24 mouse cellular contexts compared by ENCODE assay signal in genomic region chr7:16766443-16766842, GRCm38 (mm10). TPM values are rescaled to one million over a fixed set of nuclear protein-coding genes. Genes with fewer than 3 reads are reported as not detected.
DNase-seq lines count a peak whose midpoint lies in the region; ATAC-seq and TF ChIP-seq lines count a peak whose summit lies in the region.
"Had no signal": no experiment of that assay in that cellular context is flagged by ENCODE, and none has a peak within 500 bp of the region (broad histone marks: within the 10 kb centered on the region; RNA-seq: fewer than 3 reads in every experiment).

No protein-coding gene starts in this region.

- H3K9ac ChIP-seq in forebrain, embryonic 13.5 days, result no peak overlapping the region
- H3K9ac ChIP-seq: embryonic facial prominence, embryonic 12.5 days; liver, embryonic 15.5 days had no signal

- no peaks in the 10 kb centered on the region for H3K4me1 ChIP-seq in forebrain, embryonic 13.5 days
- H3K4me1 ChIP-seq: liver, embryonic 15.5 days had no signal

- TF ChIP-seq POLR2A in myocyte (IDR thresholded peaks at IDR 0.05; ENCODE audit: insufficient read length, low read depth), result no peak

- no peaks in the 10 kb centered on the region for H3K36me3 ChIP-seq in myocyte (ENCODE audit: control insufficient read depth, insufficient read depth)
- H3K36me3 ChIP-seq in forebrain, embryonic 13.5 days (ENCODE audit: poor library complexity, severe bottlenecking), result no peaks in the 10 kb centered on the region
- H3K36me3 ChIP-seq: embryonic facial prominence, embryonic 12.5 days; liver, embryonic 15.5 days had no signal

- no peak overlapping the region for H3K27ac ChIP-seq in forebrain, embryonic 13.5 days
- H3K27ac ChIP-seq: embryonic facial prominence, embryonic 12.5 days; heart, adult 2 months; liver, embryonic 15.5 days; macrophage had no signal

- no peak overlapping the region for H3K4me3 ChIP-seq in myocyte
- no peak overlapping the region for H3K4me3 ChIP-seq in forebrain, embryonic 13.5 days
- H3K4me3 ChIP-seq: embryonic facial prominence, embryonic 12.5 days; heart, adult 2 months; liver, embryonic 15.5 days had no signal

- no peak overlapping the region for H3ac ChIP-seq in myocyte (ENCODE audit: control insufficient read depth, insufficient read length)

- DNase-seq in embryo, embryonic 11 days, result peak; percentile 21
- no peak for DNase-seq in embryo, embryonic 9.5 days (ENCODE audit: extremely low spot score)
- DNase-seq in lung, postnatal 36 days, result peak; percentile 42
- no peak for DNase-seq in lung, postnatal 4 days
- peak; percentile 71 for DNase-seq in thymus, postnatal 4 days
- DNase-seq in retina, embryonic 14.5 days (ENCODE audit: low spot score), result no peak
- DNase-seq: cerebellum, postnatal 14 days; gastrocnemius, postnatal 14 days; heart, postnatal 14 days; kidney, adult 2 months; kidney, postnatal 25 days; layer of hippocampus, adult 9-11 months; midbrain, embryonic 14.5 days; retina, postnatal 1 day had no signal

- no peaks in the 10 kb centered on the region for H3K79me2 ChIP-seq in myocyte (ENCODE audit: control insufficient read depth, insufficient read depth)

- no peaks in the 10 kb centered on the region for H3K27me3 ChIP-seq in myocyte (ENCODE audit: control insufficient read depth, insufficient read depth, insufficient read length)
- H3K27me3 ChIP-seq in forebrain, embryonic 13.5 days, result no peaks in the 10 kb centered on the region
- H3K27me3 ChIP-seq: CH12.LX; embryonic facial prominence, embryonic 12.5 days had no signal

- 23% methylated on average over 2 of the region's 2 CpGs for WGBS in forebrain, embryonic 13.5 days

- peaks cover 3% of the 10 kb centered on the region; the same call in 1 of the 2 replicates for H3K9me3 ChIP-seq in forebrain, embryonic 13.5 days (replicated peaks)
- H3K9me3 ChIP-seq: embryonic facial prominence, embryonic 12.5 days; liver, embryonic 15.5 days had no signal

- no peak overlapping the region for H3K4me2 ChIP-seq in myocyte (ENCODE audit: low read depth)
- H3K4me2 ChIP-seq in forebrain, embryonic 13.5 days, result no peak overlapping the region
- H3K4me2 ChIP-seq: embryonic facial prominence, embryonic 12.5 days; liver, embryonic 15.5 days had no signal

- no peak for ATAC-seq in forebrain, embryonic 13.5 days
- ATAC-seq: activated CD4-positive, CD25-positive, alpha-beta regulatory T cell, adult 4 months had no signal

TF ChIP-seq in myocyte, 11 proteins besides CTCF, POLR2A, EP300 and RAD21:
- no peak for TF ChIP-seq E2F4 (IDR thresholded peaks at IDR 0.05; ENCODE audit: insufficient read depth)
- TF ChIP-seq POLR2AphosphoS2 (IDR thresholded peaks at IDR 0.05; ENCODE audit: insufficient read length, low read depth), result no peak
- TF ChIP-seq SRF (IDR thresholded peaks at IDR 0.05; ENCODE audit: control insufficient read depth, insufficient read length, low read depth), result no peak
- TF ChIP-seq USF1 (IDR thresholded peaks at IDR 0.05; ENCODE audit: low read depth), result no peak
- TF ChIP-seq MYOG (IDR thresholded peaks at IDR 0.05; ENCODE audit: control insufficient read depth in 1 of 3, insufficient read depth in 1 of 3, insufficient read length in 2 of 3, low read depth in 2 of 3), result peak in 1 of 3 experiments; percentile 60
- TF ChIP-seq TCF12 (IDR thresholded peaks at IDR 0.05; ENCODE audit: insufficient read depth, poor library complexity, severe bottlenecking), result no peak
- no peak for TF ChIP-seq MAX (IDR thresholded peaks at IDR 0.05; ENCODE audit: low read depth)
- peak in 2 of 3 experiments; percentile 44 for TF ChIP-seq MYOD1 (IDR thresholded peaks at IDR 0.05; ENCODE audit: control insufficient read depth in 1 of 3, insufficient read length in 2 of 3, low read depth in 2 of 3)
- no peak for TF ChIP-seq REST (IDR thresholded peaks at IDR 0.05; ENCODE audit: insufficient read depth, insufficient read length)
- TF ChIP-seq CEBPB (IDR thresholded peaks at IDR 0.05; ENCODE audit: insufficient read depth, poor library complexity, severe bottlenecking), result no peak
- no peak for TF ChIP-seq TCF3 (IDR thresholded peaks at IDR 0.05; ENCODE audit: insufficient read length, low read depth)

RNA-seq across cellular contexts. Expression of gene Slc1a5, which starts 14.7 kb away (rescaled TPM):
- polyA plus RNA-seq in myocyte (2012; fragmentation: generic; extraction: Trizol), result 113 TPM
- 16.0 and 17.1 TPM in 2 replicates for polyA plus RNA-seq in forebrain, embryonic 13.5 days (2015; fragmentation: Nextera tagmentation; extraction: Ambion mirVana)

RNA-seq across cellular contexts. Expression of gene Ap2s1, which starts 28.2 kb away (rescaled TPM):
- 247 TPM for polyA plus RNA-seq in myocyte (2012; fragmentation: generic; extraction: Trizol)
- 328 and 333 TPM in 2 replicates for polyA plus RNA-seq in forebrain, embryonic 13.5 days (2015; fragmentation: Nextera tagmentation; extraction: Ambion mirVana)

RNA-seq across cellular contexts. Expression of gene Ceacam9, which starts 44.7 kb away (rescaled TPM):
- polyA plus RNA-seq in myocyte (2012; fragmentation: generic; extraction: Trizol), result not detected
- polyA plus RNA-seq in forebrain, embryonic 13.5 days (2015; fragmentation: Nextera tagmentation; extraction: Ambion mirVana), result not detected in 2 replicates
- polyA plus RNA-seq: activated CD4-positive, CD25-positive, alpha-beta regulatory T cell, adult 4 months; embryonic facial prominence, embryonic 12.5 days; heart, adult 2 months; kidney, adult 2 months; liver, embryonic 15.5 days; macrophage; midbrain, embryonic 14.5 days; small intestine, adult 2 months; urinary bladder, adult 2 months had no signal

RNA-seq across cellular contexts. Expression of gene Strn4, which starts 49.2 kb away (rescaled TPM):
- 51.8 TPM for polyA plus RNA-seq in myocyte (2012; fragmentation: generic; extraction: Trizol)
- polyA plus RNA-seq in forebrain, embryonic 13.5 days (2015; fragmentation: Nextera tagmentation; extraction: Ambion mirVana), result 147 and 164 TPM in 2 replicates

RNA-seq across cellular contexts. Expression of gene Fkrp, which starts 50.1 kb away (rescaled TPM):
- polyA plus RNA-seq in myocyte (2012; fragmentation: generic; extraction: Trizol), result 26.7 TPM
- polyA plus RNA-seq in forebrain, embryonic 13.5 days (2015; fragmentation: Nextera tagmentation; extraction: Ambion mirVana), result 24.0 and 28.0 TPM in 2 replicates

Comparison
In these comparisons a context has a peak if more than half of its experiments do, and no peak if none do; other contexts are left out.
1. DNase-seq: peak in embryo, embryonic 11 days (single experiment), lung, postnatal 36 days (single experiment) and thymus, postnatal 4 days (single experiment); none in embryo, embryonic 9.5 days (single experiment), lung, postnatal 4 days (0 of 2) and retina, embryonic 14.5 days (single experiment).